15 mouse cellular contexts compared by ENCODE assay signal in the genomic region with DNA sequence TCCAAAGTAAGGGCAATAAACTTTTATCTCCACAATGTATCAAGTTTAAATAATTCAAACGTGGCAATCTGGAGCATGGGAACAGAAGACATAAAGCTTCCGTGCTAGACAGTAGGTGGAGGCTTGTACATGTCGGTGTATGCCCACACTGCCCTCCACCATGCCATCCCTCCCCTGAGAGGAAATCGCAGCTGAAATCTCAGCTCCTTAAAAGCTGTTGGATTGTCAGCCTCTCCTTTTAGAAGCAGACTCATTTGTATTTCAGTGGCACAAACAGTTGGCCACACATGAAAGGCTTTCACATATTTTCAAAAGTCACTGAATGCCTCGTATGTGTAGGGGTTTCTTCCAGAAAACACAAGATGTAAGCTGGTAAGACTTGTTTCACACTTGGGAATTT.
"Had no signal": no experiment of that assay in that cellular context is flagged by ENCODE, and none has a peak within 500 bp of the region (broad histone marks: within the 10 kb centered on the region; RNA-seq: fewer than 3 reads in every experiment).

No protein-coding gene starts in this region.

- H3K36me3 ChIP-seq: kidney, embryonic 15.5 days; limb, embryonic 15.5 days; liver, embryonic 12.5 days; midbrain, embryonic 12.5 days; stomach, embryonic 15.5 days had no signal

- H3K9ac ChIP-seq: kidney, embryonic 15.5 days; limb, embryonic 15.5 days; liver, embryonic 12.5 days; lung, embryonic 14.5 days; midbrain, embryonic 12.5 days; stomach, embryonic 15.5 days had no signal

- H3K27ac ChIP-seq: kidney, embryonic 15.5 days; limb, embryonic 15.5 days; liver, embryonic 12.5 days; macrophage; midbrain, embryonic 12.5 days; stomach, embryonic 15.5 days had no signal

- H3K4me1 ChIP-seq: kidney, embryonic 15.5 days; limb, embryonic 15.5 days; liver, embryonic 12.5 days; megakaryocyte, embryonic 14.5 days; midbrain, embryonic 12.5 days; stomach, embryonic 15.5 days had no signal

- H3K9me3 ChIP-seq: kidney, embryonic 15.5 days; limb, embryonic 15.5 days; liver, embryonic 12.5 days; midbrain, embryonic 12.5 days; stomach, embryonic 15.5 days had no signal

- H3K27me3 ChIP-seq: kidney, embryonic 15.5 days; limb, embryonic 15.5 days; liver, embryonic 12.5 days; megakaryocyte, embryonic 14.5 days; midbrain, embryonic 12.5 days; stomach, embryonic 15.5 days had no signal

- H3K4me3 ChIP-seq: kidney, embryonic 15.5 days; limb, embryonic 15.5 days; liver, embryonic 12.5 days; megakaryocyte, embryonic 14.5 days; midbrain, embryonic 12.5 days; stomach, embryonic 15.5 days had no signal

- H3K4me2 ChIP-seq: kidney, embryonic 15.5 days; limb, embryonic 15.5 days; liver, embryonic 12.5 days; lung, embryonic 14.5 days; midbrain, embryonic 12.5 days; stomach, embryonic 15.5 days had no signal

- ATAC-seq: liver, embryonic 12.5 days had no signal

- DNase-seq: kidney, adult 2 months; kidney, postnatal 14 days; layer of hippocampus, adult 9-11 months; layer of hippocampus, postnatal 36 days; lung, embryonic 14.5 days; lung, postnatal 10 days; right cerebral cortex, postnatal 14 days; thymus, postnatal 36 days had no signal
